Mouse (Mus musculus) frontal cortex, postnatal 25 days (tissue): ENCODE data around the gene BC003965.

Experiments used
- DNase-seq, 2 experiments: peaks; one replicate each; pipeline ENCODE4 v3.0.0; 2022; ENCODE audit warnings: low spot score in 2 of 2

Gene BC003965

GRCm38 (mm10) chr17:25184129-25184691, at the start of gene BC003965:
TSS of gene BC003965 (plus strand) at chr17:25184554.
- DNase-seq: peak; percentile 98

GRCm38 (mm10) chr17:25135622-25136021, 48.7 kb upstream of the BC003965 start:
- no peak for DNase-seq

- no peak for DNase-seq
These were observed 45.6 kb upstream of the BC003965 start for GRCm38 (mm10) chr17:25138803-25139202.

- DNase-seq: no peak
These were observed 44.4 kb upstream of the BC003965 start for GRCm38 (mm10) chr17:25139960-25140359.

GRCm38 (mm10) chr17:25162161-25162560, 22.2 kb upstream of the BC003965 start, which contains the start of gene Ccdc154:
TSS of gene Ccdc154 (plus strand) at chr17:25162461.
- DNase-seq: no peak

- DNase-seq: no peak
These were observed 21.0 kb upstream of the BC003965 start for GRCm38 (mm10) chr17:25163387-25163786.

- no peak for DNase-seq
These were observed 19.6 kb upstream of the BC003965 start for GRCm38 (mm10) chr17:25164770-25165169.

- no peak for DNase-seq
These were observed 18.2 kb upstream of the BC003965 start for GRCm38 (mm10) chr17:25165970-25166671.

- no peak for DNase-seq
These were observed 14.6 kb upstream of the BC003965 start for GRCm38 (mm10) chr17:25169706-25170105.

- no peak for DNase-seq
These were observed 11.8 kb upstream of the BC003965 start for GRCm38 (mm10) chr17:25172558-25172957.

- DNase-seq: no peak
These were observed 8.9 kb upstream of the BC003965 start, which contains the start of gene Gm38655 for GRCm38 (mm10) chr17:25175411-25175810. TSS of gene Gm38655 (minus strand) at chr17:25175471.

- no peak for DNase-seq
These were observed 1.1 kb upstream of the BC003965 start for GRCm38 (mm10) chr17:25183232-25183631.

- no peak for DNase-seq
These were observed 607 bp downstream of the BC003965 start for GRCm38 (mm10) chr17:25184961-25185360.

- DNase-seq: no peak
These were observed 3.4 kb downstream of the BC003965 start for GRCm38 (mm10) chr17:25187784-25188149.

GRCm38 (mm10) chr17:25188150-25189031, 4.0 kb downstream of the BC003965 start, which contains the start of gene Unkl:
TSS of gene Unkl (plus strand) at chr17:25188397.
- DNase-seq: peak; percentile 37 to 56

- DNase-seq: no peak
These were observed 4.7 kb downstream of the BC003965 start for GRCm38 (mm10) chr17:25189091-25189490.

GRCm38 (mm10) chr17:25202401-25202800, 18.0 kb downstream of the BC003965 start:
- DNase-seq: no peak

GRCm38 (mm10) chr17:25210006-25210405, 25.7 kb downstream of the BC003965 start:
- DNase-seq: no peak

- no peak for DNase-seq
These were observed 26.5 kb downstream of the BC003965 start for GRCm38 (mm10) chr17:25210680-25211466.

- no peak for DNase-seq
These were observed 27.4 kb downstream of the BC003965 start for GRCm38 (mm10) chr17:25211705-25212104.

- DNase-seq: no peak
These were observed 31.1 kb downstream of the BC003965 start for GRCm38 (mm10) chr17:25215431-25215830.
